10 mouse cellular contexts compared by ENCODE assay signal in the genomic region with DNA sequence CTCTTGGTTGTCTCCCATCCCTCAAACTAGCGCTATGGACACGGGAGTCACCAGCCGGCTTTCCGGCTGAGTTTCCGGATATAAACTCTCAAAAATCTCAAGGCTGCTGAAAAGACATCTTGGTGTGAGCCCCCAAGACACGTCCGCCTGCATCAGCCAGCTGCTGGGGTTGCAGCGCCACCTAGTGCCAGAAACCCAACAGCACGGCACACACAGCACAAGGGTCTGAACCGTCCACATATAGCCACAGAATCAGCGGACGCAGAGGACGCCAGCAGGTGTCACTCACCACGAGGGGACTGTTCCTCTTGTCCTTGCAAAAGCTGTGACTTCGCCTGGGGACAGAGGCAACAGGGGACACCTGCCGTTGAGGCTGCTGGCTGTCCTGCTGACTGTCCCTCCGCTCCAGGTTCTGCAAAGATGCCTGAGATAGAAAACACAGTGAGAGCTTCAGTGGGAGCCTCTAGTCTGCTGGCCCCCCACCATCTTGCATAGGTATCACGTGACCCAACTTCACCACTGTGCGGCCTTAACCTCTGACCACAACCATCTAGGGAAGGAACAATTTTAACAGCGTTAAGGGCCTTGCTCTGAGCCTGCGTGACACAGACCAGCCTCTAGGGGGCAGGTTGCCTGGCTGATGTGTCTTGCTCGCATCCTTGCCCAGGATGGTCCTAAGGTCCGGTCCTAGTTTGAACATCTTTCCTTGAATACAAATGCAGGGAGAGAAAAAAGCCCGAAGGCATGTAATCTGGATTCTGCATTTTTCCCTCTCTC. TPM values are rescaled to one million over a fixed set of nuclear protein-coding genes. Genes with fewer than 3 reads are reported as not detected.
DNase-seq lines count a peak whose midpoint lies in the region; ATAC-seq lines count a peak whose summit lies in the region.
"Had no signal": no experiment of that assay in that cellular context is flagged by ENCODE, and none has a peak within 500 bp of the region (broad histone marks: within the 10 kb centered on the region; RNA-seq: fewer than 3 reads in every experiment).

No protein-coding gene starts in this region.

- no peaks in the 10 kb centered on the region for H3K9me3 ChIP-seq in forebrain, embryonic 10.5 days
- no peaks in the 10 kb centered on the region for H3K9me3 ChIP-seq in forebrain, embryonic 15.5 days
- H3K9me3 ChIP-seq in midbrain, embryonic 11.5 days (ENCODE audit: control insufficient read depth, low read length): no peaks in the 10 kb centered on the region
- no peaks in the 10 kb centered on the region for H3K9me3 ChIP-seq in midbrain, embryonic 13.5 days
- no peaks in the 10 kb centered on the region for H3K9me3 ChIP-seq in neural tube, embryonic 11.5 days (ENCODE audit: control insufficient read depth, low read length)

- peaks cover 2% of the 10 kb centered on the region; the same call in 1 of the 2 replicates for H3K36me3 ChIP-seq in forebrain, embryonic 10.5 days (replicated peaks)
- no peaks in the 10 kb centered on the region for H3K36me3 ChIP-seq in forebrain, embryonic 15.5 days
- no peaks in the 10 kb centered on the region for H3K36me3 ChIP-seq in midbrain, embryonic 11.5 days (ENCODE audit: control insufficient read depth, insufficient read depth, low read length)
- no peaks in the 10 kb centered on the region for H3K36me3 ChIP-seq in midbrain, embryonic 13.5 days
- H3K36me3 ChIP-seq in neural tube, embryonic 11.5 days (ENCODE audit: control insufficient read depth, insufficient read depth, low read length): no peaks in the 10 kb centered on the region
- H3K36me3 ChIP-seq: neural tube, embryonic 13.5 days had no signal

- no peak overlapping the region for H3K27ac ChIP-seq in forebrain, embryonic 10.5 days
- H3K27ac ChIP-seq in forebrain, embryonic 15.5 days (replicated peaks): no peak overlapping the region
- H3K27ac ChIP-seq in midbrain, embryonic 11.5 days (ENCODE audit: low read depth, low read length): no peak overlapping the region
- no peak overlapping the region for H3K27ac ChIP-seq in midbrain, embryonic 13.5 days
- no peak overlapping the region for H3K27ac ChIP-seq in neural tube, embryonic 11.5 days (ENCODE audit: low read depth, low read length)
- H3K27ac ChIP-seq: neural tube, embryonic 13.5 days had no signal

- 51% methylated on average over 24 of the region's 24 CpGs for WGBS in forebrain, embryonic 10.5 days
- 54% methylated on average over 24 of the region's 24 CpGs for WGBS in forebrain, embryonic 15.5 days
- WGBS in midbrain, embryonic 11.5 days: 45% methylated on average over 24 of the region's 24 CpGs
- WGBS in midbrain, embryonic 13.5 days: 52% methylated on average over 24 of the region's 24 CpGs
- 50% methylated on average over 24 of the region's 24 CpGs for WGBS in neural tube, embryonic 11.5 days

- H3K9ac ChIP-seq in forebrain, embryonic 15.5 days (replicated peaks): no peak overlapping the region
- H3K9ac ChIP-seq in midbrain, embryonic 11.5 days (ENCODE audit: low read length): no peak overlapping the region
- H3K9ac ChIP-seq in midbrain, embryonic 13.5 days (replicated peaks): no peak overlapping the region
- H3K9ac ChIP-seq in neural tube, embryonic 11.5 days (ENCODE audit: low read length): no peak overlapping the region
- H3K9ac ChIP-seq: neural tube, embryonic 13.5 days had no signal

- no peaks in the 10 kb centered on the region for H3K27me3 ChIP-seq in forebrain, embryonic 10.5 days (ENCODE audit: poor library complexity, severe bottlenecking)
- H3K27me3 ChIP-seq in forebrain, embryonic 15.5 days: no peaks in the 10 kb centered on the region
- no peaks in the 10 kb centered on the region for H3K27me3 ChIP-seq in midbrain, embryonic 11.5 days (ENCODE audit: control insufficient read depth, insufficient read depth, low read length)
- no peaks in the 10 kb centered on the region for H3K27me3 ChIP-seq in midbrain, embryonic 13.5 days
- H3K27me3 ChIP-seq in neural tube, embryonic 11.5 days (ENCODE audit: control insufficient read depth, insufficient read depth, low read length): no peaks in the 10 kb centered on the region
- H3K27me3 ChIP-seq: neural tube, embryonic 13.5 days had no signal

- no peak overlapping the region for H3K4me3 ChIP-seq in forebrain, embryonic 10.5 days
- no peak overlapping the region for H3K4me3 ChIP-seq in forebrain, embryonic 15.5 days
- H3K4me3 ChIP-seq in midbrain, embryonic 11.5 days (ENCODE audit: low read depth, low read length): no peak overlapping the region
- no peak overlapping the region for H3K4me3 ChIP-seq in midbrain, embryonic 13.5 days (replicated peaks)
- H3K4me3 ChIP-seq in neural tube, embryonic 11.5 days (ENCODE audit: low read depth, low read length): no peak overlapping the region
- H3K4me3 ChIP-seq: neural tube, embryonic 13.5 days had no signal

- DNase-seq in forebrain, embryonic 10.5 days (ENCODE audit: extremely low spot score, low spot score): peak; percentile 57
- no peak for DNase-seq in midbrain, embryonic 11.5 days (ENCODE audit: low spot score, missing footprints)
- peak; percentile 64 to 66 for DNase-seq in kidney, postnatal 25 days
- DNase-seq in neural tube, embryonic 11.5 days (ENCODE audit: low spot score): peak; percentile 61
- DNase-seq in urinary bladder, adult 18-20 months (ENCODE audit: low spot score in 2 of 2): no peak
- no peak for DNase-seq in layer of hippocampus, adult 9-11 months

- H3K4me2 ChIP-seq in forebrain, embryonic 15.5 days (replicated peaks): no peak overlapping the region
- H3K4me2 ChIP-seq in midbrain, embryonic 11.5 days: no peak overlapping the region
- H3K4me2 ChIP-seq in midbrain, embryonic 13.5 days (replicated peaks): no peak overlapping the region
- no peak overlapping the region for H3K4me2 ChIP-seq in neural tube, embryonic 11.5 days (ENCODE audit: low read depth)
- H3K4me2 ChIP-seq: neural tube, embryonic 13.5 days had no signal

- no peak for ATAC-seq in forebrain, embryonic 15.5 days (replicated peaks)
- 0 out of 2 replicates have a peak, but pooled peaks have one; percentile 14 for ATAC-seq in midbrain, embryonic 11.5 days (ENCODE audit: low FRiP score)
- no peak for ATAC-seq in midbrain, embryonic 13.5 days
- ATAC-seq in neural tube, embryonic 11.5 days (ENCODE audit: insufficient read depth, low FRiP score, low TSS enrichment): no peak

- peaks cover 20% of the 10 kb centered on the region for H3K4me1 ChIP-seq in forebrain, embryonic 10.5 days
- peaks cover 6% of the 10 kb centered on the region for H3K4me1 ChIP-seq in forebrain, embryonic 15.5 days
- peaks cover 7% of the 10 kb centered on the region for H3K4me1 ChIP-seq in midbrain, embryonic 11.5 days (ENCODE audit: control insufficient read depth, insufficient read depth, low read length)
- peaks cover 7% of the 10 kb centered on the region for H3K4me1 ChIP-seq in midbrain, embryonic 13.5 days (replicated peaks)
- peaks cover 4% of the 10 kb centered on the region; the same call in 1 of the 2 replicates for H3K4me1 ChIP-seq in neural tube, embryonic 11.5 days (ENCODE audit: control insufficient read depth, insufficient read depth, low read length)

RNA-seq across cellular contexts. Expression of a gene that starts 45.9 kb away (rescaled TPM):
- polyA plus RNA-seq in forebrain, embryonic 10.5 days (2016; fragmentation: Nextera tagmentation; extraction: Ambion mirVana): 4.4 and 4.5 TPM in 2 replicates
- polyA plus RNA-seq in forebrain, embryonic 15.5 days (2015; fragmentation: Nextera tagmentation; extraction: Ambion mirVana): 4.4 and 4.9 TPM in 2 replicates
- 0.98 and 1.2 TPM in 2 replicates for polyA plus RNA-seq in midbrain, embryonic 11.5 days (2014; fragmentation: Nextera tagmentation; extraction: Ambion mirVana)
- 2.4 and 2.7 TPM in 2 replicates for polyA plus RNA-seq in midbrain, embryonic 13.5 days (2015; fragmentation: Nextera tagmentation; extraction: Ambion mirVana)
- 1.3 and 1.5 TPM in 2 replicates for polyA plus RNA-seq in neural tube, embryonic 11.5 days (2014; fragmentation: Nextera tagmentation; extraction: Ambion mirVana)

RNA-seq across cellular contexts. Expression of a gene that starts 51.6 kb away (rescaled TPM):
- 0.22 and 0.67 TPM in 2 replicates for polyA plus RNA-seq in forebrain, embryonic 10.5 days (2016; fragmentation: Nextera tagmentation; extraction: Ambion mirVana)
- not detected in 2 replicates for polyA plus RNA-seq in forebrain, embryonic 15.5 days (2015; fragmentation: Nextera tagmentation; extraction: Ambion mirVana)
- 0.16 TPM in 1 of 2 replicates, not detected in the other for polyA plus RNA-seq in midbrain, embryonic 11.5 days (2014; fragmentation: Nextera tagmentation; extraction: Ambion mirVana)
- not detected in 2 replicates for polyA plus RNA-seq in midbrain, embryonic 13.5 days (2015; fragmentation: Nextera tagmentation; extraction: Ambion mirVana)
- polyA plus RNA-seq in neural tube, embryonic 11.5 days (2014; fragmentation: Nextera tagmentation; extraction: Ambion mirVana): not detected in 2 replicates
- polyA plus RNA-seq: gonadal fat pad, adult 2 months had no signal

Comparison
In these comparisons a context has a peak if more than half of its experiments do, and no peak if none do; other contexts are left out.
1. DNase-seq: peak in forebrain, embryonic 10.5 days (single experiment), kidney, postnatal 25 days (2 of 2) and neural tube, embryonic 11.5 days (single experiment); none in midbrain, embryonic 11.5 days (single experiment), urinary bladder, adult 18-20 months (0 of 2) and layer of hippocampus, adult 9-11 months (single experiment).